Mouse (Mus musculus) cerebellum, adult 2 months (tissue): Measurements from ENCODE around the gene Wdr75. TPM values are rescaled to one million over a fixed set of nuclear protein-coding genes. Genes with fewer than 3 reads are reported as not detected.

Experiments
- DNase-seq, 2 experiments: peaks; one replicate each; pipeline ENCODE4 v3.0.0; 2021
- H3K27ac ChIP-seq: fragments of 200-500 bp; 2 replicates; pipeline ENCODE4 v1.5.1; 2012; ENCODE audit warnings: low read length, control low read depth, inconsistent platforms; ENCODE audit not compliant: insufficient read depth
- H3K27me3 ChIP-seq: fragments of 200-500 bp; 2 replicates; pipeline ENCODE4 v1.6.1; 2012; ENCODE audit warnings: inconsistent platforms, mild to moderate bottlenecking, low read length, moderate library complexity; ENCODE audit not compliant: control insufficient read depth, insufficient read depth
- H3K4me1 ChIP-seq: fragments of 200-500 bp; 2 replicates; pipeline ENCODE4 v1.6.1; 2011; ENCODE audit warnings: low read length; ENCODE audit not compliant: control insufficient read depth, insufficient read depth
- H3K4me3 ChIP-seq: fragments of 200-500 bp; replicated peaks from 2 replicates; pipeline ENCODE3; 2011; ENCODE audit warnings: mild to moderate bottlenecking, low read depth, low read length, control low read depth; ENCODE audit not compliant: insufficient read depth
- CTCF ChIP-seq: fragments of 200-500 bp; IDR thresholded peaks from 2 replicates; pipeline ENCODE4 v1.5.1; 2011; ENCODE audit warnings: low read depth, mild to moderate bottlenecking, control low read depth, low read length, moderate library complexity, borderline replicate concordance; ENCODE audit not compliant: insufficient read depth
- POLR2A ChIP-seq: fragments of 200-500 bp; IDR thresholded peaks from 2 replicates; pipeline ENCODE4 v1.6.1; 2011; ENCODE audit warnings: low read length, control low read depth, borderline replicate concordance; ENCODE audit not compliant: insufficient read depth
- WGBS: fragments of 180-500 bp; shearing (Covaris S2); methylation state at CpG from one replicate; pipeline ENCODE4 v1.1.7; 2018; 5-methylcytosine and 5-hydroxymethylcytosine counted together
- polyA plus RNA-seq: library from polyadenylated mRNA; depleted of rRNA; stranded (reverse); fragments of >200 nt; gene quantifications from 2 replicates; pipeline ENCODE4 v1.2.3, GENCODE M21; 2012; rRNA removed

The Wdr75 gene
- polyA plus RNA-seq, result 35.3 and 40.6 TPM in 2 replicates

DNA sequence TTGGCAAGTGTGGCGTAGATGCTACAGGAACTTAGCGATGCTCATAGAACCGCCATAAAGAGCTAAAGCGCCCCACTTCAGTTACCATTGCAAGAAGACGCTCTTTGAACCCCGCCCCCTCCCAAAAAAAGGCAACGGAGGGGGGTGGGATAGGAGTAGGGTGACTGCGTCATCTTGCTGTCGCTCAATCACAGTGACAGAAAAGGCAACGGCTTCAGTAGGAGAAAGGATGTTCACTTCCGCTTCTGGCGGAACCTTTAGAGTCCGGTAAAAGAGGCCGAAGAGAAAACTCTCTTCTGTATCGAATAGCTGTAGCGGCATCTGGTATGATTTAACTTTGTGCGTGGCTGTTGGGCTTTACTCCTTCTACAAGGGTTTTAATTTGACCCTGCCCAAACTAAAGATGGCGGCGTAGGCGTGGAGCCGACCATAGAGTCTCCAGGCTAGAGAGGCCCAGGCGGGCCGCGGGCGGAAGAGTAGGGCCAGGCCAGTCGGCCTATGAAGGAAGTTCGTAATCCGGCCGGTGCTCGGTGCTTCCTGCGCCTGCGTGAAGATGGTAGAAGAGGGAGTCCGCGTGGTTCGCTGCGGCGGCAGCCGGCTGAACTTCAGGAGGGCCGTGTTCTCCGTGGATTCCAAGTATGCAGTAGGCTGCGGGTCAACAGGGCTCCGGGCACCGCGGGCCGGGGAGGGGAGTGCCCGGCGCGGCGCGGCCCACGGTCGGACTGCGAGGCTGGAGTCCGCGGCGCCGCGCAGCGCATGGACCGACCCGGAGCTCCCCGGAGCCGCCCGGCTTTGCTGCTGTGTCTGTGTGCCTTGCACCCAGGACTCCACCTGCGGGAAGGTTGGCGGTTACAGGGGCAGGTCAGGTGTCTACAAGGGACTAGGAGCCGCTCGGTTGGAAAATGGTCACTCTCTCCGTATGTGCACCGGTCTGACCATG is at the start of gene Wdr75:
Gene Wdr75 (plus strand): TSS at position 198 of the 940 bp plus-strand sequence.
- peak; percentile 96 to 97 for DNase-seq
- peak within 1 kb of the TSS; percentile 91 for H3K27ac ChIP-seq
- H3K27me3 ChIP-seq, result no peaks in the 10 kb centered on the region
- no peaks in the 10 kb centered on the region for H3K4me1 ChIP-seq
- H3K4me3 ChIP-seq, result peak within 1 kb of the TSS; percentile 92
- TF ChIP-seq POLR2A (peak; percentile 67; the same call in 1 of the 2 replicates), CTCF (no peak)
- under 1% methylated on average over 70 of the region's 70 CpGs for WGBS

DNA sequence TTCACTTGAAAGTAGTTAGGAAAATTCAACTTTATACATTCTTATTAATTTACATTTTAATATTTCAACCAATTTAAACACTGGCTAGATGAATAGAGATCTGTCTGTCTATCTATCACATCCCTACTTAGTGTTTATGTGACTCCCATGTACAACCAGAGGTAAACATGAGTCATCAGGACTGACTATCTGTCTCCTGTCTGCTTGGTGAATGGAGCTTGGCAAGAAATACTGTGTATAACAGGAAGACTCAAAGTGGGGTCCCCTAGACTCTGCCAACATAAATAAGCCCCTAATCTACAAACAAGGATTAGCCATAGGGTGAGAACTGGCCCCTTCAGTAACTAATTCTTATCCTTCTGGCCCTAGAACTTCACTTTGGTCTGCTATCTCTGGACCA is 39.1 kb upstream of the Wdr75 start:
- no peak overlapping the region for H3K4me3 ChIP-seq
- H3K27ac ChIP-seq, result no peak overlapping the region
- TF ChIP-seq CTCF (no peak), POLR2A (no peak)
- no peak for DNase-seq
- no peaks in the 10 kb centered on the region for H3K27me3 ChIP-seq
- H3K4me1 ChIP-seq, result no peaks in the 10 kb centered on the region

DNA sequence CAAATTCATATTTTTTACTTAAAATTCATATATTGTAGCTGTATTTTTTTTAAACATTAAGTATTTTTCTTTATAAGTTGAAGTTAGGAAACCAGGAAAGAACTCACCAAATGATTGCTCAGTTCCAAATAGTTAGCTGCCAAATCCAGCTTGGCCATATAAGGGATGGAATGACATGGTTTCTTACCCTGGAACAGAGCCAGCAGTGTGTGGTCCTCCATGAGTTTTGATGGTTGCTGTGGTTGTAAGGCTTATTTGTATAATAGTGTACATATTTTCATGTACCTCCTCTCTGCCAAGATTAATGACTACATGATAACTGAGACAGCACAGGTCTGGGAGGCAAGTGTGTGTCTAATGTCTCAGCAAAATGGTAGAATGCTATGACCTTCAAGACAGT is 38.3 kb upstream of the Wdr75 start:
- Histone ChIP-seq H3K4me3 (no peak overlapping the region), H3K27me3 (no peaks in the 10 kb centered on the region), H3K4me1 (no peaks in the 10 kb centered on the region), H3K27ac (no peak overlapping the region)
- no peak for DNase-seq
- no peak for TF ChIP-seq CTCF
- TF ChIP-seq POLR2A, result no peak

DNA sequence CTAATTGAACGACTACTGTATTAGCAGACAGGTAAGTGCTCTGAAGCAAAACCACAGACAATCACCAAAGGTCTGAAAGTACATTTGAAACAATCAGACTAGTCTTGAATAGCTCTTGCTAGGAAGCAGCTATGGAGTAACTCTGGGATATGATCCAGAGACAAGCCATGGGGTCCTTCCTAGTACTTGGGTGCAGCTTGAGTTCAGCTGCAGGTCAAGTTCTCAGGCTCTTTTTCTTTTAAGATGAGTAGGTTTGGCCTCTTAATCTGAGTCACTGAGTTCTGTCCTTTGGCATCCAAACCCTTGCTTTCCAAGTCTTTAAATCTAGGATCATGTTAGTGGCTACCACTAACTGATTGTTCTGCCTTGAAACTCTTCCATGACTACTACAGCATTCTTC is 37.0 kb upstream of the Wdr75 start:
- H3K4me1 ChIP-seq, result no peaks in the 10 kb centered on the region
- no peak overlapping the region for H3K27ac ChIP-seq
- 82% methylated on average over 1 of the region's 1 CpGs for WGBS
- DNase-seq, result no peak
- H3K27me3 ChIP-seq, result no peaks in the 10 kb centered on the region
- H3K4me3 ChIP-seq, result no peak overlapping the region
- TF ChIP-seq POLR2A (no peak), CTCF (no peak)

DNA sequence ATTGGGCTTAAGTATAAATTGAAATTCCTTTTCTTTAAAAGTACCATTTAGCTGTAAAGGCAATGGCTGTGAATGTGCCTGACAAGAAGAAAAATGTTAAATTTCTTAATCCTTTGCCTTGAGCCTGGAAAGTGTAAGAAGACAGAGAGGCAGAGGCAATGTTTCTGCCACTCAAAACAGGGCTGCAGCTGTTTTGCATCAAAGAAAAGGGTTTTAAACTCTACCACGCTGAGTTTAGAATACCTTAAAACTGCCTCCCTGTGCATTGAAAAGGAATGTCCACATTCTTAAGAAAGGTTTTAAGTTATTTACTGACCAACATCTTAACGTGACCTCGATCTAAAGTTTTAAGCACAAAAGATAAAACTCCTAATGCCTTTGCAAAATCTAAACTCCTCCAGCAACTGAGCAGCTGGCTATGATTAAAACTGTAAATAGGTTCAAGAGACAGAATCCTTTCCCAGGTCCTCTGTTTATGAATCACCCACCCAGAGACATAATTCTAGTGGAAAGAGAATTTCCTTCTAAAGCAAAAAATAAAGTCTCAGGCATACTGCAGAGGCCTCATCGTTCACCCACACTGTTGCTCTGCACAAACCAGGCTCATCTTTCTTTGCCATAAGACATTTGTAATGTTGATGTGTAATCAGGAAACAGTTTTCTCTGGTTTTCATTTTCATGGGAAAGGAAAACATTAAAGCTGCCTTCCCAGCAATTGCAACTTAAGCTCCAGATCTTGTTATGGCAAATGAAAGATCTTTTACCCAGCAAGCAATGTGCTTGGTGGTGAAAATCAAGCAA is 34.1 kb upstream of the Wdr75 start:
- WGBS, result 65% methylated on average over 4 of the region's 4 CpGs
- no peak overlapping the region for H3K4me3 ChIP-seq
- no peaks in the 10 kb centered on the region for H3K4me1 ChIP-seq
- no peak for DNase-seq
- H3K27ac ChIP-seq, result no peak overlapping the region
- TF ChIP-seq CTCF (no peak), POLR2A (no peak)
- no peaks in the 10 kb centered on the region for H3K27me3 ChIP-seq

DNA sequence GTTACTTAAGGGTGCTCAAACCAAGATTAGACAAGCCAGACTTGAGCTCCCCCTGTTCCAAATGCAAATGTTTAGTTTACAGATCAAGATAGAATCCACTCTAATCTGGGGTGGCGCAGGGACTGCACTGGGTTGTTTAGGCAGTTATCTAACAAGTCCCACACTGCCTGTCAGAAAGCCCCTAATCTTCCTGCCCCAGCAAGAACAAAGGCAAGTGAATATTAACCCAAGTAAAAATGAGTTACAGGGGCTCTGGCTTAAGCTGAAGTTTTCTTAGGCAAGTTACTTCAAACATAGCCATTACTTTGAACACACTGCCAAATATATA is 33.5 kb upstream of the Wdr75 start:
- no peak overlapping the region for H3K4me3 ChIP-seq
- no peaks in the 10 kb centered on the region for H3K4me1 ChIP-seq
- no peak overlapping the region for H3K27ac ChIP-seq
- no peak for DNase-seq
- H3K27me3 ChIP-seq, result no peaks in the 10 kb centered on the region
- TF ChIP-seq POLR2A, result no peak
- no peak for TF ChIP-seq CTCF
- WGBS, result 92% methylated on average over 1 of the region's 1 CpGs

DNA sequence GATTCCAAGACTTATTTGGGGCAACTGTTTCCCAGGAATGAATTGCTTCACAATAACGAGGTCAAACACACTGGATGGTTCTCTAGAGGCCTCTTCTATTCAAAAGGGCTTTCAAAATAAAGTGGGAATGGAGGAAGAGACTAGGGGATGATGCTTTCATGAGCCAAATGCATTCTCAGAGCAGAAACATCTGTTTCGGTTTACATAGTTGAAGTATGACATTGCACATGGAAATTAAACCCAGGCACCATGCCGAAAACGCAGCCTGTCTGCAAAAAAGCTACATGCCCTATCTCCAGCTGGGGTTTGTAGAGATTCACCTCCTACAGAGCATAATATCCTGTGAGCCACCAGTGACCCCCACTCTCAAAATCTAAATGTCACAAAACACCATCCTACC is 29.3 kb upstream of the Wdr75 start:
- DNase-seq, result no peak
- TF ChIP-seq POLR2A, result no peak
- TF ChIP-seq CTCF, result no peak
- H3K27ac ChIP-seq, result no peak overlapping the region
- H3K4me1 ChIP-seq, result no peaks in the 10 kb centered on the region
- no peak overlapping the region for H3K4me3 ChIP-seq
- 69% methylated on average over 4 of the region's 4 CpGs for WGBS
- H3K27me3 ChIP-seq, result no peaks in the 10 kb centered on the region

DNA sequence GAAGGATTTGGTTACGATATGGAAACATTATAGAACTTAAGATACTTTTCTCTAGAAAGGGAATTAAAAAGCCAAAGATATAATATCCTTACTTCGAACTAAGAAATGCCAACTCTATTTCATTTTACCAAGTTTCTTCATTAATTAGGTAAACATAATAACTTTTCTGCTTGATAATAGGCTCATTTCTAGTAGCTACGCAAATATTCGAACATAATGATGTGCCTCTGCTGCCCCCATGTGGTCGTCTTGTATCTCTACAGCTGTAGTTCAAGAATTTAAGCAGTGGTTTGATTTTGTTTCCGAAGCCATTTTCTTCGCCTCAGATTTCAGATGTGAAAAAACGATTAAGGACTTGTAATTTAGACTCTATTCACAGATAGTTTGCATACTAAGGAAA is 28.8 kb upstream of the Wdr75 start:
- Histone ChIP-seq H3K27ac (no peak overlapping the region), H3K4me1 (no peaks in the 10 kb centered on the region), H3K27me3 (no peaks in the 10 kb centered on the region), H3K4me3 (no peak overlapping the region)
- peak; percentile 44 to 57 for DNase-seq
- TF ChIP-seq POLR2A (no peak), CTCF (no peak; the same call in 1 of the 2 replicates)
- 23% methylated on average over 8 of the region's 8 CpGs for WGBS
